Mouse (Mus musculus) thymus, adult 2 months (tissue): Measurements from ENCODE around the gene Igflr1.

Experiments
- CTCF ChIP-seq: fragments of 200-500 bp; IDR thresholded peaks from 2 replicates; pipeline ENCODE4 v1.5.1; 2012; ENCODE audit warnings: mild to moderate bottlenecking, control low read depth, low read length, moderate library complexity, borderline replicate concordance; ENCODE audit not compliant: control insufficient read depth, poor library complexity, insufficient read depth; ENCODE audit errors: extremely low read depth
- POLR2A ChIP-seq: fragments of 200-500 bp; IDR thresholded peaks from 2 replicates; pipeline ENCODE4 v1.6.1; 2012; ENCODE audit warnings: mild to moderate bottlenecking, low read length, control low read depth, moderate library complexity; ENCODE audit not compliant: control insufficient read depth, poor library complexity, insufficient read depth; ENCODE audit errors: extremely low read depth

DNA sequence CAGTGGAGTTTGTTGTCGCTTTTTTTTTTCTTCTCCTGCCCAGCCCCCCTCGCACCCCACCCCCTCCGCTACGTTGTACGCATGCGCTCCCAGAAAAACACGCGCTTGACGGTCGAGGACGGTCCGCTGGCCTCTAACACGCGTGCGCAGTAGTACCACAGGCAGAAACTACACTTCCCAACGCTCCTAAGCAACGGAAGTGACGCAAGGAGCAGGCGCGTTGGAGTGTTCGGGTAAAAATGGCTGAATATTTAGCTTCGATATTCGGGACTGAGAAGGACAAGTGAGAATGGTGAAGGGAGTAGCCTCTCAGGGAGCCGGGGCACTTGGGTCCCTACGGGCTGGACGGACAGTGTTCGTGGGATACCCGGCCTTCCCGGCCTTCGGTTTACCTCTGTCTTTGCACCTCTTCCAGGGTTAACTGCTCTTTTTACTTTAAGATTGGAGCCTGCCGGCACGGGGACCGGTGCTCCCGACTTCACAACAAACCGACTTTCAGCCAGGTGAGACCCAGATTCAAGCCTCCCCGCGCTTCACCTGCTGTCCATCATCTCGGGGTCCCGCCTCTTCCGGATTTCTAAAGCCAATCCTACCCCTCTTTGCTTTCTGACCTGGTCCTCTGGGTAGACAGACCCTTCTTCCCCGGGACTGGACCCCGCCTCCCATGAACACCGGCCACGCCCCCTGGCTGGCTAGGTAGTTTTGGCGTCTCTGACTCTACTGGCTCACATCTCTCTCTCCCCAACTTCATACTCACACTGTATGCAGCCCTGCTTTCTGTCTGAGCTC is 1.9 kb upstream of the Igflr1 start, which contains the start of the genes U2af1l4, Gm49396 and Psenen:
- TF ChIP-seq CTCF (no peak), POLR2A (no peak; the same call in 1 of the 2 replicates)
